Mouse (Mus musculus) ES-E14 (cell line): ENCODE measurements around the gene Lrp2bp. TPM values are rescaled to one million over a fixed set of nuclear protein-coding genes. Genes with fewer than 3 reads are reported as not detected.

ENCODE experiments used
- DNase-seq: peaks from one replicate; pipeline ENCODE4 v3.0.0-alpha.2; 2013; ENCODE audit warnings: low read depth, low spot score
- H3K27ac ChIP-seq: 2 replicates; pipeline ENCODE4 v1.5.1; 2012; ENCODE audit warnings: low read depth, mild to moderate bottlenecking, low read length, moderate library complexity, mixed read lengths; ENCODE audit not compliant: poor library complexity, insufficient read depth, severe bottlenecking
- H3K36me3 ChIP-seq: 2 replicates; pipeline ENCODE4 v1.6.1; 2012; ENCODE audit warnings: mild to moderate bottlenecking, low read length, moderate library complexity, mixed read lengths; ENCODE audit not compliant: control insufficient read depth, poor library complexity, insufficient read depth, severe bottlenecking
- H3K4me1 ChIP-seq, 2 experiments: fragments of 150-350 bp in 1 of 2; sonication (generic) in 1 of 2; 2 replicates each; pipeline ENCODE4 v1.6.1; 2012; ENCODE audit warnings: low read length in 2 of 2, mild to moderate bottlenecking in 1 of 2, mixed read lengths in 1 of 2; ENCODE audit not compliant: control insufficient read depth in 2 of 2, insufficient read depth in 2 of 2, poor library complexity in 1 of 2
- H3K4me3 ChIP-seq, 2 experiments: fragments of 150-350 bp in 1 of 2; sonication (generic) in 1 of 2; 2 replicates each; pipeline ENCODE4 v1.5.1; 2012; ENCODE audit warnings: low read length in 2 of 2, low read depth in 1 of 2, mild to moderate bottlenecking in 1 of 2, mixed read lengths in 1 of 2; ENCODE audit not compliant: insufficient read depth in 1 of 2, poor library complexity in 1 of 2, severe bottlenecking in 1 of 2
- H3K9ac ChIP-seq: 2 replicates; pipeline ENCODE4 v1.6.1; 2012; ENCODE audit warnings: low read depth, mild to moderate bottlenecking, low read length, mixed read lengths; ENCODE audit not compliant: poor library complexity, insufficient read depth, severe bottlenecking
- H3K9me3 ChIP-seq: fragments of 150-350 bp; sonication (generic); 2 replicates; pipeline ENCODE4 v1.6.1; 2012; ENCODE audit warnings: low read depth, mild to moderate bottlenecking, low read length; ENCODE audit not compliant: control insufficient read depth, insufficient read depth
- CHD2 ChIP-seq: IDR thresholded peaks from 2 replicates; pipeline ENCODE4 v1.6.1; 2014; ENCODE audit warnings: mild to moderate bottlenecking, low read depth, low read length, inconsistent platforms
- HCFC1 ChIP-seq: IDR thresholded peaks from 2 replicates; pipeline ENCODE4 v1.6.1; 2012; ENCODE audit warnings: low read length, inconsistent platforms, borderline replicate concordance; ENCODE audit not compliant: insufficient read depth
- MAFK ChIP-seq: IDR thresholded peaks from 2 replicates; pipeline ENCODE4 v1.6.1; 2014; ENCODE audit warnings: mild to moderate bottlenecking, low read depth, low read length, inconsistent platforms; ENCODE audit not compliant: insufficient read depth
- ZC3H11A ChIP-seq: IDR thresholded peaks from 2 replicates; pipeline ENCODE4 v1.6.1; 2012; ENCODE audit warnings: low read depth, mild to moderate bottlenecking, inconsistent platforms, low read length, borderline replicate concordance
- ZNF384 ChIP-seq: IDR thresholded peaks from 2 replicates; pipeline ENCODE4 v1.6.1; 2012; ENCODE audit warnings: low read depth, low read length, inconsistent platforms
- in situ Hi-C, 2 experiments: fragments of 600-800 bp; cut with MboI; formaldehyde crosslinking; loops; one replicate each; pipeline ENCODE4 v1.15.1; 2025; ENCODE audit warnings: low sequenced_read_pairs in 2 of 2, inconsistent platforms in 1 of 2; ENCODE audit not compliant: unreplicated experiment in 2 of 2
- total RNA-seq: library from RNA; depleted of rRNA; stranded (reverse); fragments of 300-350 nt; gene quantifications from 2 replicates; pipeline ENCODE4 v1.2.3, GENCODE M21; 2012; rRNA removed

Gene Lrp2bp
- total RNA-seq, 1 experiment: 0.13 TPM

DNA sequence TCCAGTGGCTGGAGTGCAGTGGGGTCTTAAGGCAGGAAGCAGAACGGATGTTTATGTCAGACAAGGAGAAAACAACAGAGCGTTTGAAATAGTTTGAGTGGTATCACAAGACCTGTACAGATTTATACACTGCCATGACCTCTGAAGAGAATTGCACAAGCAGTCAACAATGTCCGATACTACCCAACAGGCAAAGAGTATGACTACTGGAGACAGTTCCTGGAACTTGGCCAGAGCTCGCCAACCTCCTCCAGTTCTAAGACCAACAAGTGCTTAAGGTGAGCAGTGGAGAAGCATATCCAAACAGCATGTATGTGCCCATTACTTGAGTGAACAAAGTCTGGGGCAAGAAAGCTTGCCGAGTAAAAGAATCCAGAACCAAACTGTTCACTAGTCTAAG, 76.1 kb downstream of the Lrp2bp start:
- Histone ChIP-seq H3K4me3 (no peak overlapping the region), H3K36me3 (no peaks in the 10 kb centered on the region), H3K4me1 (no peaks in the 10 kb centered on the region), H3K9ac (no peak overlapping the region), H3K27ac (no peak overlapping the region), H3K9me3 (no peaks in the 10 kb centered on the region)
- no peak for DNase-seq
- no peak for TF ChIP-seq ZNF384
- no peak for TF ChIP-seq MAFK
- no peak for TF ChIP-seq HCFC1
- TF ChIP-seq CHD2: no peak
- TF ChIP-seq ZC3H11A: no peak
- in situ Hi-C loops: no loop called here

DNA sequence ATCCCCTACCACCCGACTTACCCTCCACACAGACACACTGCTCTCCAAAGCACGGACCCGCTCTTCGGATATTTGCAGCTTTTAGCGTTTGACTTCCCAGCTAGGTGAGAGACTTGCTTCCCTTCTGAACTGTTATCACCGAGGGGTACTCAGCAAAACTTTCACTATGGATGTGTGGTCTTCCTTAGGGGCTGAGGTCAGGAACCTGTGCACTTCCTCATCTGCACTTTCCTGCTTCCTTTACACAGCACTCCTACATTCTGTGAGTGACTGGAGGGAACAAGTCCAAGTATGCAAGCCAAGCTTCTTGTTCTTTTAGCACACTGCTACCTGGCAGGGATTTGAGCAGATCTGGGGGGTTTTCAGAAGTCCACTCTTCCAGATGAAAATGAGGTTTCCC, 79.8 kb downstream of the Lrp2bp start:
- H3K9me3 ChIP-seq: no peaks in the 10 kb centered on the region
- no peak overlapping the region for H3K4me3 ChIP-seq
- no peak overlapping the region for H3K9ac ChIP-seq
- H3K4me1 ChIP-seq: no peaks in the 10 kb centered on the region
- no peak overlapping the region for H3K27ac ChIP-seq
- no peak for DNase-seq
- in situ Hi-C loops: no loop called here
- TF ChIP-seq HCFC1 (no peak), ZC3H11A (no peak), ZNF384 (no peak), CHD2 (no peak), MAFK (no peak)
- no peaks in the 10 kb centered on the region for H3K36me3 ChIP-seq

Other genes with a start within 250 kb of the Lrp2bp start
- 3.3 and 3.7 TPM in 2 replicates for gene Pdlim3, start 113.8 kb upstream of the Lrp2bp start, total RNA-seq
- not detected in 2 replicates for gene Ccdc110, start 64.7 kb upstream of the Lrp2bp start, total RNA-seq
- gene 1700029J07Rik, start 24.1 kb upstream of the Lrp2bp start, total RNA-seq: 0.16 and 0.36 TPM in 2 replicates
- 17.1 and 21.7 TPM in 2 replicates for gene Ufsp2, start 23.8 kb upstream of the Lrp2bp start, total RNA-seq
- gene Ankrd37, start 6.4 kb downstream of the Lrp2bp start, total RNA-seq: 12.3 and 13.6 TPM in 2 replicates
- 5.7 and 7.4 TPM in 2 replicates for gene Cfap97, start 152.5 kb downstream of the Lrp2bp start, total RNA-seq
- 8.1 and 10.3 TPM in 2 replicates for gene Snx25, start 152.9 kb downstream of the Lrp2bp start, total RNA-seq
- 168 and 284 TPM in 2 replicates for gene Slc25a4, start 212.0 kb downstream of the Lrp2bp start, total RNA-seq